Comparison of ENCODE assay signal across 8 mouse cellular contexts in genomic region chr10:120124801-120125464, GRCm38 (mm10). TPM values are rescaled to one million over a fixed set of nuclear protein-coding genes. Genes with fewer than 3 reads are reported as not detected.
DNase-seq lines count a peak whose midpoint lies in the region; ATAC-seq and TF ChIP-seq lines count a peak whose summit lies in the region.

No protein-coding gene starts in this region.

- no peak overlapping the region for H3K9ac ChIP-seq in kidney, postnatal 0 days (ENCODE audit: low read depth, low read length)
- H3K9ac ChIP-seq in liver, embryonic 11.5 days (ENCODE audit: low read depth, low read length) = no peak overlapping the region

- H3K36me3 ChIP-seq in kidney, postnatal 0 days (ENCODE audit: insufficient read depth, low read length) = no peaks in the 10 kb centered on the region
- no peaks in the 10 kb centered on the region for H3K36me3 ChIP-seq in liver, embryonic 11.5 days (ENCODE audit: control insufficient read depth, insufficient read depth, low read length)
- no peaks in the 10 kb centered on the region for H3K36me3 ChIP-seq in thymus, adult 2 months (ENCODE audit: control insufficient read depth, insufficient read depth, low read length)

- WGBS in kidney, postnatal 0 days = 52% methylated on average over 7 of the region's 7 CpGs
- WGBS in liver, embryonic 11.5 days = 46% methylated on average over 7 of the region's 7 CpGs
- 54% methylated on average over 7 of the region's 7 CpGs for WGBS in thymus, adult 2 months

- TF ChIP-seq CTCF in kidney, postnatal 0 days (IDR thresholded peaks at IDR 0.05; ENCODE audit: low read depth) = peak; percentile 90
- TF ChIP-seq CTCF in thymus, adult 2 months (IDR thresholded peaks at IDR 0.05; ENCODE audit: borderline replicate concordance, control insufficient read depth, extremely low read depth, insufficient read depth, low read length, poor library complexity) = no peak

- 0 out of 2 replicates have a peak, but pooled peaks have one; percentile 63 for ATAC-seq in kidney, postnatal 0 days (replicated peaks; ENCODE audit: low FRiP score, low read depth)
- ATAC-seq in liver, embryonic 11.5 days (replicated peaks; ENCODE audit: low FRiP score) = peak; percentile 73

- TF ChIP-seq POLR2A in thymus, adult 2 months (IDR thresholded peaks at IDR 0.05; ENCODE audit: control insufficient read depth, extremely low read depth, insufficient read depth, low read length, poor library complexity) = no peak

- H3K27me3 ChIP-seq in kidney, postnatal 0 days (ENCODE audit: insufficient read depth, low read length) = no peaks in the 10 kb centered on the region
- no peaks in the 10 kb centered on the region for H3K27me3 ChIP-seq in liver, embryonic 11.5 days (replicated peaks; ENCODE audit: control insufficient read depth, insufficient read depth, low read length)
- no peaks in the 10 kb centered on the region for H3K27me3 ChIP-seq in thymus, adult 2 months (ENCODE audit: control insufficient read depth, insufficient read depth, low read length)

- no peaks in the 10 kb centered on the region for H3K4me1 ChIP-seq in kidney, postnatal 0 days (replicated peaks; ENCODE audit: insufficient read depth, low read length)
- no peaks in the 10 kb centered on the region for H3K4me1 ChIP-seq in liver, embryonic 11.5 days (replicated peaks; ENCODE audit: control insufficient read depth, insufficient read depth, low read length)
- peaks cover 2% of the 10 kb centered on the region; the same call in 1 of the 2 replicates for H3K4me1 ChIP-seq in thymus, adult 2 months (replicated peaks; ENCODE audit: control insufficient read depth, insufficient read depth, low read length)

- DNase-seq in 3T3-L1 (ENCODE audit: low read depth, low spot score) (peak; percentile 90), ZHBTc4 (ENCODE audit: low read depth, low spot score) (peak; percentile 90)
- DNase-seq in cerebellum, postnatal 36 days = peak; percentile 77 to 81
- peak; percentile 85 for DNase-seq in gastrocnemius, postnatal 10 days
- DNase-seq in kidney, postnatal 0 days (ENCODE audit: low spot score) = peak; percentile 87
- DNase-seq in liver, embryonic 11.5 days (ENCODE audit: low spot score) = peak; percentile 74
- peak; percentile 34 for DNase-seq in ovary, adult 18-20 months (ENCODE audit: low spot score)
- DNase-seq in thymus, adult 2 months = peak; percentile 88

- H3K4me3 ChIP-seq in kidney, postnatal 0 days (replicated peaks; ENCODE audit: low read depth, low read length) = no peak overlapping the region
- H3K4me3 ChIP-seq in liver, embryonic 11.5 days (ENCODE audit: low read depth, low read length) = no peak overlapping the region
- H3K4me3 ChIP-seq in thymus, adult 2 months (ENCODE audit: control insufficient read depth, insufficient read depth, low read length) = no peak overlapping the region

- H3K4me2 ChIP-seq in kidney, postnatal 0 days (ENCODE audit: low read length) = no peak overlapping the region
- no peak overlapping the region for H3K4me2 ChIP-seq in liver, embryonic 11.5 days

- no peak overlapping the region for H3K27ac ChIP-seq in kidney, postnatal 0 days
- H3K27ac ChIP-seq in liver, embryonic 11.5 days (ENCODE audit: low read depth, low read length) = no peak overlapping the region
- no peak overlapping the region for H3K27ac ChIP-seq in thymus, adult 2 months (ENCODE audit: control insufficient read depth, insufficient read depth, low read length)

- H3K9me3 ChIP-seq in kidney, postnatal 0 days (replicated peaks; ENCODE audit: low read length) = no peaks in the 10 kb centered on the region
- no peaks in the 10 kb centered on the region for H3K9me3 ChIP-seq in liver, embryonic 11.5 days (ENCODE audit: control insufficient read depth, low read length)

RNA-seq across cellular contexts. Expression of gene Helb, which starts 12.1 kb away (rescaled TPM):
- total RNA-seq in gastrocnemius, postnatal 10 days (2021) = 1 to 10 TPM; 7.2 to 7.5 TPM
- 3.8 and 4.2 TPM in 2 replicates for polyA plus RNA-seq in kidney, postnatal 0 days (2015; fragmentation: Nextera tagmentation; extraction: Ambion mirVana)
- polyA plus RNA-seq in liver, embryonic 11.5 days (2014; fragmentation: Nextera tagmentation; extraction: Ambion mirVana) = 12.1 and 12.5 TPM in 2 replicates
- 26.6 and 26.7 TPM in 2 replicates for polyA plus RNA-seq in thymus, adult 2 months (2012; rRNA removed)

Comparison
In these comparisons a context has a peak if more than half of its experiments do, and no peak if none do; other contexts are left out.
1. DNase-seq: peak in every context shown above with its lines; median percentile 90 in 3T3-L1; 90 in ZHBTc4; 88 in thymus, adult 2 months; 87 in kidney, postnatal 0 days; 85 in gastrocnemius, postnatal 10 days; 79 in cerebellum, postnatal 36 days; 74 in liver, embryonic 11.5 days; 34 in ovary, adult 18-20 months.